Mouse (Mus musculus) lung, postnatal 0 days (tissue): Measurements from ENCODE around the gene Zkscan2. TPM values are rescaled to one million over a fixed set of nuclear protein-coding genes. Genes with fewer than 3 reads are reported as not detected.
A peak's percentile ranks its signal among the peaks of the same experiment; 100 is the strongest.

Source experiments
- ATAC-seq: fragments of 200-750 bp; cut with Nextera tagmentation; 2 replicates; pipeline ENCODE4 v1.8.0; 2017; ENCODE audit warnings: moderate library complexity
- DNase-seq: peaks from one replicate; pipeline ENCODE4 v3.0.0-alpha.2; 2016; ENCODE audit warnings: low spot score
- H3K27ac ChIP-seq: fragments of 300-500 bp; sonication (generic); 2 replicates; pipeline ENCODE4 v1.5.1; 2014; ENCODE audit warnings: antibody characterized with exemption, mild to moderate bottlenecking, low read length, mixed read lengths
- H3K27me3 ChIP-seq: fragments of 300-500 bp; sonication (generic); replicated peaks from 2 replicates; pipeline ENCODE4 v1.6.1; 2014; ENCODE audit warnings: low read length, mixed read lengths; ENCODE audit not compliant: insufficient read depth
- H3K36me3 ChIP-seq: fragments of 300-500 bp; sonication (generic); 2 replicates; pipeline ENCODE4 v1.6.1; 2014; ENCODE audit warnings: low read length, mixed read lengths; ENCODE audit not compliant: insufficient read depth
- H3K4me1 ChIP-seq: fragments of 300-500 bp; sonication (generic); 2 replicates; pipeline ENCODE4 v1.6.1; 2014; ENCODE audit warnings: antibody characterized with exemption, low read depth, low read length, mixed read lengths; ENCODE audit not compliant: insufficient read depth
- H3K4me2 ChIP-seq: fragments of 300-500 bp; sonication (generic); replicated peaks from 2 replicates; pipeline ENCODE4 v1.6.1; 2014; ENCODE audit warnings: low read depth, mild to moderate bottlenecking, low read length, moderate library complexity, mixed read lengths
- H3K4me3 ChIP-seq: fragments of 300-500 bp; sonication (generic); 2 replicates; pipeline ENCODE4 v1.5.1; 2014; ENCODE audit warnings: low read depth, low read length
- H3K9ac ChIP-seq: fragments of 300-500 bp; sonication (generic); replicated peaks from 2 replicates; pipeline ENCODE4 v1.6.1; 2014; ENCODE audit warnings: low read depth, mild to moderate bottlenecking
- H3K9me3 ChIP-seq: fragments of 300-500 bp; sonication (generic); 2 replicates; pipeline ENCODE4 v1.6.1; 2016; ENCODE audit warnings: low read length, mixed read lengths
- CTCF ChIP-seq: IDR thresholded peaks from 2 replicates; pipeline ENCODE4 v1.5.1; 2016; ENCODE audit warnings: antibody characterized with exemption, mild to moderate bottlenecking
- EP300 ChIP-seq: IDR thresholded peaks from 2 replicates; pipeline ENCODE4 v1.6.1; 2016; ENCODE audit warnings: antibody characterized with exemption, mild to moderate bottlenecking, control low read depth
- WGBS: fragments of 180-500 bp; shearing (Covaris S2); extraction: QIAGEN DNeasy Blood & Tissue Kit; methylation state at CpG from one replicate; pipeline ENCODE4 v1.1.7; 2014; 5-methylcytosine and 5-hydroxymethylcytosine counted together
- polyA plus RNA-seq: library from polyadenylated mRNA; unstranded; fragments of >200 nt; fragmentation: Nextera tagmentation; extraction: Ambion mirVana; gene quantifications from 2 replicates; pipeline ENCODE4 v1.2.1, GENCODE M21; 2015

The Zkscan2 gene
- polyA plus RNA-seq, 1 experiment from 2014 or later: 0.26 TPM

- Histone ChIP-seq H3K9ac (no peak overlapping the region), H3K27ac (no peak overlapping the region), H3K4me1 (no peaks in the 10 kb centered on the region), H3K4me2 (no peak overlapping the region), H3K27me3 (no peaks in the 10 kb centered on the region), H3K9me3 (no peaks in the 10 kb centered on the region), H3K4me3 (no peak overlapping the region), H3K36me3 (no peaks in the 10 kb centered on the region)
- no peak for ATAC-seq
- DNase-seq: no peak
- TF ChIP-seq CTCF (no peak), EP300 (no peak)
- 69% methylated on average over 10 of the region's 10 CpGs for WGBS
Observed at GRCm38 (mm10) chr7:123449676-123450075, 50.6 kb downstream of the Zkscan2 start.

- no peaks in the 10 kb centered on the region for H3K27me3 ChIP-seq
- H3K4me3 ChIP-seq: no peak overlapping the region
- no peak for DNase-seq
- no peak overlapping the region for H3K27ac ChIP-seq
- no peaks in the 10 kb centered on the region for H3K9me3 ChIP-seq
- TF ChIP-seq CTCF: no peak
- no peak for TF ChIP-seq EP300
- H3K4me2 ChIP-seq: no peak overlapping the region
- H3K9ac ChIP-seq: no peak overlapping the region
- no peak for ATAC-seq
- no peaks in the 10 kb centered on the region for H3K36me3 ChIP-seq
- no peaks in the 10 kb centered on the region for H3K4me1 ChIP-seq
- WGBS: 87% methylated on average over 2 of the region's 2 CpGs
Observed at GRCm38 (mm10) chr7:123448794-123449193, 51.5 kb downstream of the Zkscan2 start.

GRCm38 (mm10) chr7:123442079-123442478 is 58.2 kb downstream of the Zkscan2 start:
- Histone ChIP-seq H3K36me3 (no peaks in the 10 kb centered on the region), H3K4me1 (no peaks in the 10 kb centered on the region), H3K9me3 (no peaks in the 10 kb centered on the region), H3K9ac (no peak overlapping the region), H3K4me2 (no peak overlapping the region), H3K27ac (no peak overlapping the region), H3K27me3 (no peaks in the 10 kb centered on the region), H3K4me3 (no peak overlapping the region)
- TF ChIP-seq CTCF (no peak), EP300 (no peak)
- ATAC-seq (no peak), DNase-seq (no peak)
- 46% methylated on average over 1 of the region's 1 CpGs for WGBS

- 69% methylated on average over 4 of the region's 4 CpGs for WGBS
- no peak for DNase-seq
Observed at GRCm38 (mm10) chr7:123431206-123431605, 69.0 kb downstream of the Zkscan2 start.

GRCm38 (mm10) chr7:123430411-123430705 is 69.9 kb downstream of the Zkscan2 start:
- Histone ChIP-seq H3K36me3 (peaks cover 4% of the 10 kb centered on the region; the same call in 1 of the 2 replicates), H3K4me1 (no peaks in the 10 kb centered on the region), H3K9ac (no peak overlapping the region), H3K4me3 (no peak overlapping the region), H3K4me2 (no peak overlapping the region), H3K27me3 (no peaks in the 10 kb centered on the region), H3K27ac (no peak overlapping the region), H3K9me3 (no peaks in the 10 kb centered on the region)
- DNase-seq (no peak), ATAC-seq (no peak)
- WGBS: 67% methylated on average over 4 of the region's 4 CpGs
- no peak for TF ChIP-seq CTCF
- no peak for TF ChIP-seq EP300

More at GRCm38 (mm10) chr7:123431206-123431605, 69.0 kb downstream of the Zkscan2 start:
- no peak overlapping the region for H3K4me2 ChIP-seq
- ATAC-seq: no peak
- H3K9me3 ChIP-seq: no peaks in the 10 kb centered on the region
- H3K9ac ChIP-seq: no peak overlapping the region
- TF ChIP-seq EP300: no peak
- TF ChIP-seq CTCF: no peak
- no peak overlapping the region for H3K4me3 ChIP-seq
- H3K27me3 ChIP-seq: no peaks in the 10 kb centered on the region
- H3K27ac ChIP-seq: no peak overlapping the region
- no peaks in the 10 kb centered on the region for H3K4me1 ChIP-seq
- peaks cover 4% of the 10 kb centered on the region; the same call in 1 of the 2 replicates for H3K36me3 ChIP-seq

GRCm38 (mm10) chr7:123429624-123430410 is 70.4 kb downstream of the Zkscan2 start:
- Histone ChIP-seq H3K9ac (no peak overlapping the region), H3K4me1 (no peaks in the 10 kb centered on the region), H3K27ac (no peak overlapping the region), H3K4me3 (no peak overlapping the region), H3K27me3 (no peaks in the 10 kb centered on the region), H3K4me2 (no peak overlapping the region), H3K36me3 (peaks cover 4% of the 10 kb centered on the region; the same call in 1 of the 2 replicates), H3K9me3 (no peaks in the 10 kb centered on the region)
- DNase-seq (peak; percentile 59), ATAC-seq (peak; percentile 70)
- WGBS: 58% methylated on average over 8 of the region's 8 CpGs
- TF ChIP-seq CTCF: no peak
- no peak for TF ChIP-seq EP300

Other genes starting within 250 kb of the Zkscan2 start
- 24.4 and 26.0 TPM in 2 replicates for gene Lcmt1, start 130.7 kb downstream of the Zkscan2 start, polyA plus RNA-seq
- 13.4 and 14.5 TPM in 2 replicates for gene Arhgap17, start 130.5 kb downstream of the Zkscan2 start, polyA plus RNA-seq
- gene Aqp8, start 38.2 kb downstream of the Zkscan2 start, polyA plus RNA-seq: not detected in 2 replicates